Mouse (Mus musculus): ENCODE data around the gene Abhd14b. TPM values are rescaled to one million over a fixed set of nuclear protein-coding genes. Genes with fewer than 3 reads are reported as not detected.

The Abhd14b gene
- polyA plus RNA-seq (2012; rRNA removed) = 40.9 and 44.3 TPM in 2 replicates

DNA sequence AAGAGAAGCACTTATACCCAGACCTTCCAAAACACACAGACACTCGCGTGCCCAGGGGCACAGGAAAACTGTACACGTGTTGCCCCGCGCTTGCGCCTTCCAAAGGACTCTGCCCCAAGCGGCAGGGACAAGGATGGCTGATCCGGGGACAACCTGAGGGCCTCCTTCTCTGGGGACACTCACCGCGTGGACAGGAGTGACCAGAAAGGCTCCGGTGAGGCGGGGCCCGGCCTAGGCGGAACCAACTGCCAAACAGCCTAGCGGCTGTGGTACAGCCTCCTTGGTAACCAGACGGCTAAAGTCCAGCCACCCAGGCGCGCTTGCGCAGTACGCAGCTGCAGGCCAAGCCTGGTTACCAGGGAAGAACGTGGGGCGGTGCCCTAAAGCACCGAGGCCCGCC lies at the start of gene Abhd14b, which contains the start of gene Abhd14a:
Gene Abhd14b (plus strand): TSS at position 112 of the 400 bp plus-strand sequence.
Gene Abhd14a (minus strand): TSS at position 331 of the 400 bp plus-strand sequence.

DNA sequence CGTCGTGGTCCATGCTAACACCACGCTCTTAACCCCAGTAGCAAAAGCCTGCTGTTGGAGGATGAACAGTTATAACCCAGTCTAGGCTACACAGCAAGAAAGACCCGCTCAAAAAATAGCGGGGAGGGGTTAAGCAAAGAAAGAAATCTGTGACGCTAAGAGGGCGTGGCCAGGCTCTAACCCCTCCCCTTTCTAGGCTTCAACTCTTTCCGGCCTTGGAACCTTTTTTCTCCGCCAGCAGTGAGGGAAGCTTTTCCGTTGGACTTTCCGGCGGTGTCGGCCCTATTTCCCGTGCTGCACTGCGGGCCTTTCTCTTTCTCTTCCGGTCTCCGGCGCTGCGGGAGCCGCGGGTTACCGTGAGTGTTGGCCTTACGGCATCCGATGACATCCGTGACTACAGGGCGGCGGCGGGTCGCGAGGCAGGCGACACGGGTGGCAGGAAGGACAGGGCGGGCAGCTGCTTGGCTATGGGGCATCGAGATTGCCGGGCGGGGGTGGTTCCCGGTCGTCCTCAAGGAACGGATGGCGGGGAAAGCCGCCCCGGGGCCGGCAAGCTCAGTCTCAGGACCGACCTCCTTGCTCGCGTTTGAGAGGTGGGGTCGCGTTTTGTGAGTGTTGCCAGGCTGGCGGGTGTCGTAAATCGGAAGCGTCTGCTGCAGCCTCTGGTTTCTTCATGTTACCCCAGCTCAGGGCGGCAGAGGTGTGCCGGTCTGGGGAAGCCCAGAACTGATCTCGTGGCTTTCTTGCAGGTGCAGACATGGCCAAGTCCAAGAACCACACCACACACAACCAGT lies 17.8 kb upstream of the Abhd14b start, which contains the start of gene Rpl29:
Gene Rpl29 (plus strand): TSS at position 234 of the 794 bp plus-strand sequence.

DNA sequence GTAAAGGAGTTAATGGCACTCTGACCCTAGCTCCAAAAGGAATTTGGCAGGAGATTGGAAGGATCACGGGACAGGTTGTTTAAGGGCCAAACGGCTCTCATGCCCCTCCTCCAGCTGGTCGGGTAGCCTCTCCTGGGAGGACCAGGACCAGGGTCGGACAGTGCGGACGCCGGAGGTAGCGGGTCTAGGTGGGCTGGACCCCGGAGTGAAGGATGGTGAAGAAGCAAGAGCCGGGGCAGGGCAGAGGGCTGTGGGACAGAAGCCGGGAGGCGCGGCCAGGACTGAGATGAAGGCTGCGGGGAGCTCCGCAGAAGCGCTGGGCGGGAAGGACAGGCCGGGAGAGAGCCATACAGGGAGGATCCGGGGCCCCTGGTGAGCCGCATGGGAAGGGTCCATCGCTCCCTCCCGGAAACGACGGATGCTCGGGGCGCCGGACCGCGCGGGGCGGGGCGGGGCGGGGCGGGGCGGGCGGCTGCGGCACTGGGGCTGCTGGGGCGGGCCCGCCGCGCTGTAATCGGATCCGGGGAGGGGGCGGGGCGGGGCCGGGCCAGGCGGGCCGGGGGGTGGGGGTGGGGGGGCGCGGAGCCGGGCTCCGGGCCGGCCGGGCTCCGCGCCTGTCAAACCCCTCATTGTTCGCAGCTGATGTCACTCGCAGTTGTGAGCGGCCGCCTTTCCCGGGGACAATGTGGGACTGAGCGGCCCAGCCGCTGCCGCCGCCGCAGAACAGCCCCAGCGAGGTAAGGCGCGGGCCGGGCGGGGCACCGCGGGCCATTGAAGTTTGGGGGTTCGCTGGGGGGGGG lies 6.2 kb downstream of the Abhd14b start, which contains the start of gene Pcbp4:
Gene Pcbp4 (plus strand): TSS at position 21 of the 800 bp plus-strand sequence.

DNA sequence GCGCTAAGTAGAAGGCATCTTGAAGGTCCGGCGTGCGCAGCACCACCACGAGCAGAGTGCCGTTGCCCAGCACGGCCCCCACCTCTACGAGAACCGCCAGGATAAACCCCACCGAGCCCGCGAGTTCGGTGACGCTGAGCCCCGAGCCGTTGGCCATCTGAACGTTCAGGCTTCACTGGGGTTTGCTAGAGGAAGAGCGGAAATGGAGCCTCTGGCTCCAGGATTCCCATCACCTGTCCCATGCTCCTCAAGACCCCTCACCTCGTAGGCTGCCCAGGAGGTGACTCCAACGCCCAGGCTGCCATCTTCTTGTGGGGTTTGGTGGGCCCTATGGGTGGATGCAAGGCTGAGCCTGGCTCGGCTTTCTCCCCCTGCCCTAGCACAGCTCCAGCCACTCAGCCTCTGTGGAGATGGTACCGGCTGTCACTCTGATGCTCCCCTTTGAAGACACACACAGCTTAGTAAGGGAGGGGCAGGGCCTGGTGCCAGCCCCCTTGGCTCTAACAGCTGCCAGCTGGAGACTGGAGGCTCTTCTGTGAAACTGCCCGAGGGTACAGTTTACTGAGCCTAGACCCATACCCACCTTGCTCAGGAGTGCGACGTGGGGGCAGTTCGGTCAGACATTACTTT lies 18.4 kb downstream of the Abhd14b start, which contains the start of gene Gpr62:
Gene Gpr62 (minus strand): TSS at position 368 of the 630 bp plus-strand sequence.

DNA sequence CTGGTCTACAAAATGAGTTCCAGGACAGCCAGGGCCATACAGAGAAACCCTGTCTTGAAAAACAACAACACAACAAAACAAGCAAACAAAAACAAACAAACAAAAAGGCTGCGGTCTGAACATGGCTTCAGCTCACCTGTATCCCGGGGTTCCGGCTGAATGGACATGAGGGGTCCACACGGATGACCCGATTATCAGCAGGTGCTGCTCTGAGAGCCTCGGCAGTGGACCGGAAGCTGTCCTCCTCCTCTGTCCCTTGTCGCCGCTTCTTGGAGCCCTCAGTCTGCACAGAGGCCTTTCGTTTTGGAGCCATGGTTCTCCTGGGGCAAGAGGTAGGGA lies 28.4 kb downstream of the Abhd14b start, which contains the start of gene Rrp9:
Gene Rrp9 (plus strand): TSS at position 301 of the 339 bp plus-strand sequence.

DNA sequence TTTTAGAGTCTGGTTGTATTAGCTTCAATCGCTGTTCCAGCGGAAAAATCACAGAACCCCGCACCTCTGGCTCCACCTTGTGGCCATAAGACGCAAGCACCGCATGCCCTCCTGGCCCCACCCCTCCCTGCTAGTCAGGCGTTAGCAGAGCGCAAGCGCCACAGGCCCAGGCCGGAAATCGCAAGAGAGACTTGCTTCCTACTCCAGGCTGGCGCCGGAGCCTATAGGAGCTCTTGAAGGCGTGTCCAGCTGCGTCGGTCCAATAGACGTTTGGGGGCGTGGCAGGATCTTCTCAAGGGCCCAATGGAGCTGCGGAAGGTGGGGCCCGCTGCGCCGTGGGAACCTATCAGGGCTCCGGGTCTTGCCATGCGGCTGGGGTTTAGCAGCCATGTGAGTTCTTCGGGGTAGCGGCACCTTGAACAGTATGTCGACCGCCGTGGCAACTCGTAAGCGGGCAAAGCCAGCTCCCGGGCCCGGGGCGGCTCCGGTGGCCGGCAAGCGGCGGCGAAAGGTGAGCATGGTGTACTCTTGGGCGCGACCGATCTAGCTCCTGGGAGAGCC lies 29.7 kb downstream of the Abhd14b start, which contains the start of gene Parp3:
Gene Parp3 (minus strand): TSS at position 26 of the 561 bp plus-strand sequence.

DNA sequence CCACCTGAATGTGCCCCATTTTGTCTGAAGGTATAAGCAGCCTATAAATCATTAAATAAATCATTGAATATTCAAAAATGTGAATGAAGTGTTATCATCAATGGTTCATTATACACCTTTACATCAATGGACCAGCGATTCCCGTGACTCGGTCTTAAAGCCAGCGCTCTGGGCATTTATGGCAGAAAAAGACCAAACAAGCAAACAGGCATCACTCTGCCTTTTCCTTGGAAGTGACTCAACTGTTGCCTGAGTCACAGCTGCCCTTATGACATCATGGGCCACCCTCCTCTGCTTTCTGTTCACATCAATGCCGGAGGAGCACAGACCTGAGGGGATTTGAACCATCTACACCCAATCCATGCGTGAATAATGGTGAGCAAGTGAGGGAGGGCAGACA lies 52.4 kb downstream of the Abhd14b start, which contains the start of gene Iqcf1:
Gene Iqcf1 (plus strand): TSS at position 301 of the 400 bp plus-strand sequence.

Other genes with a start within 250 kb of the Abhd14b start
- 15.8 and 18.3 TPM in 2 replicates for gene Ppm1m, start 247.7 kb upstream of the Abhd14b start, polyA plus RNA-seq (2012; rRNA removed)
- gene Twf2, start 244.4 kb upstream of the Abhd14b start, polyA plus RNA-seq (2012; rRNA removed) = 22.0 and 23.6 TPM in 2 replicates
- gene Tlr9, start 224.9 kb upstream of the Abhd14b start, polyA plus RNA-seq (2012; rRNA removed) = 0.79 and 0.92 TPM in 2 replicates
- gene Alas1, start 198.8 kb upstream of the Abhd14b start, polyA plus RNA-seq (2012; rRNA removed) = 58.8 and 90.9 TPM in 2 replicates
- 10.0 and 10.7 TPM in 2 replicates for gene Poc1a, start 166.4 kb upstream of the Abhd14b start, polyA plus RNA-seq (2012; rRNA removed)
- 8.4 and 8.8 TPM in 2 replicates for gene Dusp7, start 78.8 kb upstream of the Abhd14b start, polyA plus RNA-seq (2012; rRNA removed)
- gene Rpl29, start 18.0 kb upstream of the Abhd14b start, polyA plus RNA-seq (2012; rRNA removed) = 591 and 692 TPM in 2 replicates
- gene Acy1, start 9.1 kb upstream of the Abhd14b start, polyA plus RNA-seq (2012; rRNA removed) = 13.8 and 13.9 TPM in 2 replicates
- 22.0 and 23.5 TPM in 2 replicates for gene Abhd14a, start 219 bp downstream of the Abhd14b start, polyA plus RNA-seq (2012; rRNA removed)
- gene Pcbp4, start 5.8 kb downstream of the Abhd14b start, polyA plus RNA-seq (2012; rRNA removed) = 6.5 and 8.3 TPM in 2 replicates
- gene Gpr62, start 18.5 kb downstream of the Abhd14b start, polyA plus RNA-seq (2012; rRNA removed) = 0.03 TPM in 1 of 2 replicates, not detected in the other
- 11.6 and 12.3 TPM in 2 replicates for gene Rrp9, start 28.5 kb downstream of the Abhd14b start, polyA plus RNA-seq (2012; rRNA removed)
- 2.6 and 2.9 TPM in 2 replicates for gene Parp3, start 29.5 kb downstream of the Abhd14b start, polyA plus RNA-seq (2012; rRNA removed)
- gene Iqcf1, start 52.5 kb downstream of the Abhd14b start, polyA plus RNA-seq (2012; rRNA removed) = not detected in 2 replicates
- gene Iqcf5, start 67.1 kb downstream of the Abhd14b start, polyA plus RNA-seq (2012; rRNA removed) = 0.19 TPM in 1 of 2 replicates, not detected in the other
- not detected in 2 replicates for gene Iqcf3, start 114.2 kb downstream of the Abhd14b start, polyA plus RNA-seq (2012; rRNA removed)
- gene Iqcf4, start 123.5 kb downstream of the Abhd14b start, polyA plus RNA-seq (2012; rRNA removed) = not detected in 2 replicates
- gene Iqcf6, start 179.1 kb downstream of the Abhd14b start, polyA plus RNA-seq (2012; rRNA removed) = not detected in 2 replicates
- gene Grm2, start 208.6 kb downstream of the Abhd14b start, polyA plus RNA-seq (2012; rRNA removed) = not detected in 2 replicates
- gene Tex264, start 238.5 kb downstream of the Abhd14b start, polyA plus RNA-seq (2012; rRNA removed) = 16.3 and 18.2 TPM in 2 replicates